Mouse (Mus musculus) fibroblast of lung, adult 2 months (primary cell): ENCODE data around the gene Trpv2.

Experiments used
- DNase-seq: peaks from one replicate; pipeline ENCODE4 v3.0.0-alpha.2; 2011; ENCODE audit warnings: low read depth

Trpv2 gene

DNA sequence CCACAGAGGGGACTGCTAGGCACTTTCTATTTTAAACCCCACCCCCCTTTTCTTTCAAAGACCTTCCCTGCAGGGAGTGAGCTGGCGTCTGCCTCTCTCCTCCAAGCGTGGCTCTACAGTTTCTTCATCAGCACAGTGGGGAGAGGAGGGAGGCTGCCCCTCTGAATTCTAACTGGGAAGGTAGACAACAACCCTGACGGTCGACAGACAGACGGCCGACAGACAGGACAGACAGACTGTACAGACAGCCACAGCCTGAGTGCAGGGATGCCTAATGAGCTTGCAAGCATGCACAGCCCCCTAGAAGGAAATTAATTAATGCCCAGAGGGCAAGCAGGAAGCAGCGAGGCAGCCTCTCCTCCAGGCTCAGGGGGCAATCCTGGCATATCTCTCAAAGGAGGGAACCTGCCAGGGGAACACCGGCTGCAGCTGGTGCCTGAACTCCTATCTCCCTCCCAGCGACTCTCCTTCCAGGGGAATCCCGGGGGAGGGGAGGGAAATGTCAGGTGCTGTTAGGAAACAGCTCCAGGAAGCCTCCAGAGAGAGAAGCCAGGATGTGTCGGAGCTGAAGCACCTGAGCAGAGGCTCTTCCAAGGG is 56.0 kb downstream of the Trpv2 start:
- no peak for DNase-seq

DNA sequence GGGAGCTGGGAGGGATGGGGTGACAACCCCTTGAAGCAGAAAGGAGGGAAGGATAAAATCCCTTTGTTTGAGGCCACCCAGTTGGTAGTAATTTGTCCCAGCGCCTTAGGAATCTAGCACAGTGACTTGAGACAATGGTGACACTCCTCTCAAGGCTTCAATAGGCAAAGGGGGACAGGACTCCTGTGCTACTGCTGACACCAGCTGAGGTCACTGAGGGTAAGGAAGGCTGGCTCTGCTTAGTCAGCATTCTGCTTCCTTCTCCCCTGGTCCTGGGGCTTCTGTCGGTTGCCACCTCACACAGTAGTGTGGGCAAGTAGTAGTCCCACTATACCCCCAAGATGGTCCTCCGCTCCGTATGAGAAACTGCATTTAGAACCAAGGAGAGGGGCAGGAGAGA is 56.9 kb downstream of the Trpv2 start:
- no peak for DNase-seq

DNA sequence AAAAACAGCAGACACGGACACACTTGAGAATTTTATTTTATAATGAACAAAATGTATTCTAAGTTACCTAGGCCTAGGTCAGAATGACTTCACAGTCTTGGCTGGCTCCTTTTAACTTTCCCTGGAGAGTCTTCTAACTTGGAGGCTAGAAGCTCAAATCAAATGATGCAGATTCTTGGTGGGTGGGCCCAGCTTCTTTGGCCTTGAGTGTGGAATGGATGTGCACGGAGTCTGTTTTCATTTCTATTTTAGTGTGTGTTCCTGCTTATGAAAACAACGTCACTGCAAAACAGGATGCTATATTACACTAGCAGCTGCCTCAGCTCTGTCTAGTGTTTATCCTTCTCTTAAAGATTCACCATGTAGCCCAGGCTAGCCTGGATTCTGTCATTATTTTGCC is 61.1 kb downstream of the Trpv2 start:
- DNase-seq: no peak

DNA sequence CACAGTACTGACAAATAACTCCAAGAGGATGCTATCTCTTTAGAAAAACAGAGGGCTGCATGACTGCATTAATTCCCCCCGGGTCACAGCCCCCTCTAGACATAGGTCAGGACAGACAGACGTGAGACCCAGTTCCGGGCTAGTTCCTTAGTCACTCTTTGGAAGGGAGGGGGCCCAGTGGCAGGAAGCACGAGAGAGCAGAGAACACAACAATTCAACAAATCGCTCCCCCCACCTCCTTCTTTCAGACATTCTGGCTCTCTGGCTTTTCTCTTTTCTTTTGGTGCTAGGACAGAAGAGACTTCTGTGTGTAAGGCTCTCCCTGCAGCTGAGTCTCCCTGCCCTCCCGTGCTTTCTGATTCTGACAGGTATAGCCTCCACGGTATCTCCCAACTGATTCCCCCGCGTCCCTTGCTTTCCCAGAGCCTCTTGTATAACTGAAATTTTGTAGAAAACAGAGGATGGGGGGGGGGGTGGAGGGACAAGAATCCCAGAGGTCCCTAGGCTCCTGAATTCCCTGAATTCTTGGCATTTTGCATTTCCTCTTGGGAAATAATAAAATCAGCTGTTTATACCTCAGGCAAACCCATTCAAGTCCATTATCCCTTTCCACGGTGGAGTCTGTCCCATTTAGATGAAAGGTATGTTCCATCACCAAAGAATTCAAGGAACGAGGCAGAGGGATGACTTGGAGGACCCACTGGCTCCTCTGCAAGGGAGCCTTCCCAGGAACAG is 62.0 kb downstream of the Trpv2 start:
- DNase-seq: no peak

DNA sequence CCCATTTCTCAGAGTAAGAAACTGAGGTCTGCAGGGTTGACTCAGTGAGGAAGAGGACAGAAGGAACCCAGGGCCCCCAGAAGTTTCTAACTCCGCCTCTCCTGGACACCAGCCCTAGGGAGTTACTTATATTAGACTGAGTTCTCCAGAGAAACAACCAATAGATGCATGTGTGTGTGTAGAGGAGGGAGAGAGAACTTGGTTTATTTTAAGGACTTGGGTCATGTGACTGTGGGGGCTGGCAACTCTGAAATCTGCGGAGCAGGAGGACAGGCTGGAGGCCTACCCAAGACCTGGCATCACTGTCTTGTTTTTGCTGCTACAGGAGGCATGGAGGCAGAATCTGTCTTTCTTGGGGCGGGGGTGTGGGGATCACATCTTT is 62.5 kb downstream of the Trpv2 start:
- no peak for DNase-seq

DNA sequence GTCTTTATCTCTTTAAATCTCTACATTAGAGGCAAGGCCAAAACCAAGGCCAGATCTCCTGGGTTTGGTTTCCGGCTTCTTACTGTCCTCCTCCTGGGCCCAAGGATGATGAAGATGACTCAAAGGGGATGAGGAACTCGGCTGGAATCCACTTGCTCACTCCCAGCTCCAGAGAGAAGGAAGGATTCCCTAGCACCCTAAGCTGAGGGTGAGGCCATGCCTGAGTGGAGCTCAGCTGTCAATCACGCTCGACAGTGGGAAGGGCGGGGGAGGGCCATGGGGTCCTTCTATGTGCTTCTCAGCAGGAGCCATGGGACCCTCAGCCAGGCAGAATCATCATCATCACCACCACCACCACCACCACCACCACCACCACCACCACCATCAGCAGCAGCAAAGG is 63.1 kb downstream of the Trpv2 start:
- no peak for DNase-seq

DNA sequence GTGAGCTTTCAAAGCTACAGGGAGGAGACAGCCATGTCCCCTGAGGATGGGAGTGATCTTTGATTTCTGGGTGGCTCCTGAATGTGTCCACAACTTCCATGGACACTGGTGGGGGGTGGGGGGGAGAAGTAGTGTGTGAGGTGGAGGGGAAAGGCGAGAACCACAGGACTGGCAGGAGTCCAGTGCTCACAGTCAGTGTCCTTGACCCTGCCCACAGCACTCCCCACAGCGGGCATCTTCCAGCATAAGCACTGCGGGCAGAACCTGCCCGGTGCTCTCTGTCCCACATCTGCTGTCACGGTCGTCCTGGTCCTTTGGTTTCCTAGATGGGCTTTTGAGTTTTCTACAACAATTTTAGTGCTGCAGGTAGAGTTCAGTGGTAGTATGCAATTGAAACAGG is 63.5 kb downstream of the Trpv2 start:
- DNase-seq: no peak

DNA sequence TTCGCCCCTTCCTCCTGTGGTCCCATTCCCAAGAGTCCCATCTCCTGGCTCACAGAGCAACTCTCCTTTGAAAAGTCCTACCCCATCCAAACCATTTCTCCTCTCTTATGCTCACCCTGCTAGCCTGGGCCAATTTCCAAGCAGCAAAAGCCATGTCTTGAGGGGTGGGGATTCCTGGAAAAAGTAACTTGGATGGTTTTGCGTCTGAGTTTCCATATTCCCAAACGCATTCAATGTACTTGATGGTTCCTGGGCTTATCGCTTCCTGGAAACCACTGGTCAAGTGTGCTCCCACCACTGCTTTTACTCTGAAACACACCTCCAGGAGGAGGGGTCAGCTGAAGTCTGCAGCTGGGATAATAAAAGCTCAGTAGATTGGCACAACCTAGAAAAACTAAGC is 64.1 kb downstream of the Trpv2 start:
- no peak for DNase-seq

DNA sequence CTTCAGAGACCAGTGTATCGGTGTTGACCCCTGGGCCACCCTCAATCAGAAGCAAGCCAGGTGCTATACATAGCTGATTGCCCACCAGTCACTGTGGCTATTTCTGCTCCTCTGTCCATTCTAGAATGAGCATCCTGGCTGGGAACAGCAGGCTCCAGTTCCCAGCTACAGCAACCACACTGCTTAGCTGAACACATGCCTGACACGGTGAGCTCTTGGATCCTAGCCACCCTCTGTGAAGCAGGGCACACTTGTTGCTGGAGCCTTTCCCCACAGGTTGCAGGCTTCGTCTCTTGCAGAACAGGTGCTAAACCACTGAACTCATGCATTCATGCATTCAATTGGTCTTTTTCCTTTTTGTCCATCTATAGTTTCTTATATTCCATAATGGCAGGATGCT is 66.1 kb downstream of the Trpv2 start:
- DNase-seq: no peak

DNA sequence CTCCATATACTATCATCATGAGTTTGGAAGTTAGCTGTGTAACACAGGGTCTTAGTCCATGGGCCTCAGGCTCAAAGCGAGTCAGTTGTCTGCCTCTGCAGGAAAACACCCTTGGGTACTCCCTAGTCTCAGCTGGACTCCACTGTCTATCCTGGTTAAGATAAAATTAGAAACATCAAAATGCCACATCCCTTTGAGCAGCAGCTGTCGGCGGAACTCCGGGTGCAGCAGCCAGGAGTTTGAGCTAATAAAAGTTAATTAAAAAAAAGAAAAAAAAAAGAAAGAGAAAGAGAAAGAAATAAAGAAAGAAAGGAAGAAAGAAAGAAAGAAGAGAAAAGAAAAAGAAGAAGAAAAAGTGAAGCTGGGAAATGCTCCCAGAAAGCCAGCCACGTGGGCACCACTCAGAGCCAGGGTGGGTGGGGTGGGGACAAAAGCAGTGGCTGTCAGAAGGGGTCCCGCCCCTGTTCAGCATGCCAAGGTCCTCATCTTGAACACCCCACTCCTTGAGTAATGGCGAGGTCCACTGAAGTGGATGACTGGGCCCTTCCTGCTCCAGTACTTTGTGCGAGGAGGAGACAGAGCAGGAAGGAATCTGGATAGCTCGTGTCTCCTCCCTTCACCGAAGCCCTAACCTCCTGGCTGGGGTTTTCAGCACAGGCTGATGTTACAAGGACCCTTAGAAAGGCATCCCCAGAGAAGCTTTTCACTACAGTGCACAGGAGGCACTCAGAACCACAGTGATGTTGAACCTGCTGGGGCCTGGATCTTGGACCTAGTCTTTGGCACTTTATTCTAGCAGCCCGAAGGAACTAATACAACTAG is 67.9 kb downstream of the Trpv2 start:
- no peak for DNase-seq

DNA sequence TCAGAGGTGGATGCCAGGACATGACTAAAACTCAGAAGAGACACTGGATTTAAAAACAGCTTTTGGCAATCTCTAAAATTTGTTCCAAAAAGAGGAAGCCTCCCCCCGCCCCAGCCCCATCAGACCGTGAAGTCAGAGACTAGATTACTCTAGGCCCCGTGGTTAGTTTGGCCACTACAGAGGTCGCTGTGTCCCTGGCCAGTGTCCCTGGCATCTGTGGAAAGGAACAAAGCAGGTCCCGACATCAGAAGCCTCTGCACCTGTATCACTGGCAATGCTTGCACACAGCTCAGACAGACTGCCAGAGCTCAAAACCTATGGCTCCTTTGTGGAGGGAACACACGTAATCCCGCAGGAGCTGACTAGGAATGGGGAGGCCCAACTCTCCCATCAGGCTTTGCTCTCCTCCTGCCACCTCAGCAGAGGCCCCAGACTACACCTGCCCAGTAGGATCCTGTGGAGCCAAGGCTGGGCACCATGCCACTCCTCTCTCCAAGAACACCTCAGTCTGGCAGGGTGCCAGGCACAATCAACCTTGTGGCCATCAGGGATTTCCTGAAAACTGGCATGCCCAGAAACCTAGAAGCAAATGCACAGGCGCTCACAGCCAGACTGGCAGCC is 68.8 kb downstream of the Trpv2 start:
- no peak for DNase-seq

DNA sequence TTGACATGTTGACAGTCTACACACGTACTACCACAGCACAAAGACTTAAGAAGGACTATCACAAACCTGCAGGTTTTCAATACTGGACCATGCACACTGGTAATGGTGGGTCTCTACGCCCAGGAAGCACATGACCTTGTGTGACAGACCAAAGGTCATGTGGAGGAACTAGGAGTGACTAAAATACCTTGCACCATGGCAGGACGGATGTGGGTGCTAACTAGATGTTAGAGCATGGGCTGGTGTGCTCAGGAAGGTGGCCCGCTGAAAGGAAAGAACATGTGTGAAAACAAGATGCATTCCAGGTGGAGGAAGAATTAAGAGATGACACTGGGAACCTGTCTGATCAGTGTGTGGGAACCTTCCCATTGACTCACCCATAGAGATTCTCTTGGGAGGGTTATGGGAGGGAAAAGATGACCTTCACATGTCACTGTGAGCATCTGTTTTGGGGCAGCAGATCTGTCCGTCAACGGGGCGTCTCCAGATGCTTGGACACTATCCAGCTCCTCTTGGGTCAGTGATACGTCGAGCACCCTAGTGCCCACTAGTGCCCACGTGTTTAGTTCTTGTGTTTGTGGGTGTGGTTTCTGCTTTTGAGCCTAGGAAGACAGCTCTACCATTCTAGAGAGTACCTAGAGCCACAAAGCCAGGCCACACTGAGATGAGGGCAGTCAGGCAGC is 69.5 kb downstream of the Trpv2 start:
- DNase-seq: no peak

DNA sequence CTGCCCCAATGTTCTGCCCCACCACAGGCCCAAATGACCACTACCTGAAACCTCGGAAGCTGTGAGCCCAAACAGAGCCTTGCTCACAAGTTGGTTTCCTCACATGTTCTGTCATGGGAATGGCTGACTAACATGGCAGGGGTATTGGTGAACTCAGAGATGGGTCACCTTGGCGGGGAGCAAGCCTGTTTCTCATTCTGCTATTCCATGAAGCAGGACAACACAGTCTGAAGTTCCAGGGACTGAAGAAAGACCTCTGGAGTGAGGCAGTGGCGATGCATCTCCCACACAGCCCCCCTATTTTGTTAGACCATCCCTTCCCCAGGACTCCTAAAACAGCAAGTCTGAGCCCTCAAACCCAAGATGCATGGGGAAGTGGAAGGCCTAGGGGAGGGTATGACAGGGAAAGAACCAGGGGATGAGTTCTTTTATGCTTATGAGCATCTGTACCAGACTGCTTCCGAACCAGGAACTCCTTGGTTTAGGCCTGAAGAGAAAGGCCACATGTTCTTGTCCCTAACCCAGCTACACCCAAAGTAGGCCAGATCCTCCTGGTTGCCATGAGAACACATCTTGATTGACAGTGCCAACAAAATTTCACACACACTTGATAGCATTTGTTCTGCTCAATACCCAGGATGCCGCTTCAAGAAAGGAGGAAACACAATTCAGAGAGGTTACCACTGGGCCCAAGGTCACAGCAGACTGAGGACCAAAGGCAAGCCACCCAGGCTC is 70.5 kb downstream of the Trpv2 start:
- no peak for DNase-seq

DNA sequence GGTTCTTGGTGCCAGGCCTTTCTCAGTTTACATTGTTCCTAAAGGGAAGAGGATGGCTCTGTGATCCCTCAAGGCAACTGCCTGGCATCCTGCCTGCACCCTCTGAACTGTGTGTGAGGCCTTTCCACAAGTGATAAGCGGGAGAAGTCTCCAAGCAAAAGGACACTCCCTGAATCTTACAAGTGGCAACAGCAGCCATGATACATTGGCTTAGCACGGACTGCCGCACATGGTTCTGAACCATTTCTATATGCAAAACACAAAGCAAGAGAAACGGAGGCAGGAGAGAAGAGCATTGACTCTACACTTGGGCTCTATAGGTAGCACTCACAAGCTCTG is 71.0 kb downstream of the Trpv2 start:
- DNase-seq: no peak

DNA sequence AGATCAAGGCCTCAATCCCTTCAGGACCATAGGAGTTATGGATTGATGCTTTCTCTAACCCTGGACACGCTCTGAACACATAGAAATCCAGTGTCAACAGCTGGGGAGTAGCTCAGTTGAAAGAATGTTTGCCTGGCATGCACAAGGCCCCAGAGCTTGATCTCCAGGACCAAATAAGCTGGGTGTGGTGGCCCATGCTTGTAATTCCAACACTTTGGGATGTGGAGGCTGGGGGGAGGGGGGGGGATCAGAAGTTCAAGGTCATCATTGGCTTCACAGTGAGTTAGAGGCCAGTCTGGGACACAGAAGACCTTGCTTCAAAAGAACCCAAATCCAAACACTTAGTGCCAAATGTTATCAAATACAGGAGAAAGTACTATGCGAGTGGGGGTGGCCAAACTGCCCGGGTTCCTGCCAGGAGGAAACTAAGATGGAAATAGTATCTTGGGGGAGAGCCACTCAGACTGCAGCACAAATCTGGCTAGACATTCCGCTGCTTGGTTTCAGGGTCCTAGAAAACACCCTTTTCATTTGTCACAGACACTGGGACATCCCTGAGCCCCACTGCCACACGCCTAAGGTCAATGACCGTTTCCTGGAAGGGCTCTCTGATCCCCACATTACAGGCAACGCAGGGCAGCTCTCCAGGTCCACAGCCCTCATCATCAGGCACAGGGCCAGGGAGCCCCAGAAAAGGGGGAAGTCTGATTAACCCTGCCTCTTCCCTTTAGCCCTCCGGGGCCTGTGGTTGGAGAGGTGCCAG is 71.6 kb downstream of the Trpv2 start:
- DNase-seq: no peak

DNA sequence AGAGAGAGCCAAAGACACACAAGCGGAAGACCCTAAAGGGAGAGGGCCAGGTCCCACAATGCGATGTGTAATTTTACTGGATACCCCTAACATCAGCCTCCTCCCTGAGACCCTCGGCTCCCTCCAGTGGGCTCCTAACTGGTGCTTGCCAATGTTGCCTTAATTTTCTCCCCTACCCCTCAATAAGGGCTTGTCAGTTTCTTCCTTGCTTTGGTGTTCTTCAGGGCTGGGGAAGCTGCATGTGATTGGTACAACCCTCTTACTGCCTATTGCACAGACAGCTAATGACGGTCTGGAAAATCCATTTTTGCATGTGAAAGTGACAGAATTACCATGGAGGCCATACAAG is 72.2 kb downstream of the Trpv2 start:
- DNase-seq: no peak

DNA sequence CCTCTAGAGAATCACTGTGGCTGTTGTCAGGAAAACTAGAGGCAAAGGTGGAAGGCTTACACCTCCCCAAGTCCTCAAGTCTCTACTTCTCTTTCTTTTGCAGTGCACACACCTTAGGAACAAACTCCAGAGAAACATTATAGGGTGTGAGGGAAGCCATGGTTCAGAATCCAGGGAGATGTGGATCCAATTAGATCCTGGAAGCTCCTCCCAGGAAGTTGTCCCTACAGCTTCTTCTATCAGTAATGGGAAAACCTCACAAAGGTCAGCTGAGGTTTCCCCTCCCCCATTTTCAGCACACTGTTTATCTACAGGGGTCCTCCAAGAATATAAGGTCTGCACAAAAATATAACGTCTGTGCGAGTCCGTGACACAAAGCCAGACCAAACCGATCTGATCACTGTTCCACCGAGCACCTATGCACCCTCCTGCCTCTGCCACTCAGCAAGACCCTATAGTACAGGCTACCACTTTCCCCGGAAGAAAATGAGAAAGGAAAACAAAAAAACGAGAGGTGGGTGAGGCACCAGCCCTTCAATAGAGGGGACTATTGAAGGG is 72.8 kb downstream of the Trpv2 start:
- no peak for DNase-seq

DNA sequence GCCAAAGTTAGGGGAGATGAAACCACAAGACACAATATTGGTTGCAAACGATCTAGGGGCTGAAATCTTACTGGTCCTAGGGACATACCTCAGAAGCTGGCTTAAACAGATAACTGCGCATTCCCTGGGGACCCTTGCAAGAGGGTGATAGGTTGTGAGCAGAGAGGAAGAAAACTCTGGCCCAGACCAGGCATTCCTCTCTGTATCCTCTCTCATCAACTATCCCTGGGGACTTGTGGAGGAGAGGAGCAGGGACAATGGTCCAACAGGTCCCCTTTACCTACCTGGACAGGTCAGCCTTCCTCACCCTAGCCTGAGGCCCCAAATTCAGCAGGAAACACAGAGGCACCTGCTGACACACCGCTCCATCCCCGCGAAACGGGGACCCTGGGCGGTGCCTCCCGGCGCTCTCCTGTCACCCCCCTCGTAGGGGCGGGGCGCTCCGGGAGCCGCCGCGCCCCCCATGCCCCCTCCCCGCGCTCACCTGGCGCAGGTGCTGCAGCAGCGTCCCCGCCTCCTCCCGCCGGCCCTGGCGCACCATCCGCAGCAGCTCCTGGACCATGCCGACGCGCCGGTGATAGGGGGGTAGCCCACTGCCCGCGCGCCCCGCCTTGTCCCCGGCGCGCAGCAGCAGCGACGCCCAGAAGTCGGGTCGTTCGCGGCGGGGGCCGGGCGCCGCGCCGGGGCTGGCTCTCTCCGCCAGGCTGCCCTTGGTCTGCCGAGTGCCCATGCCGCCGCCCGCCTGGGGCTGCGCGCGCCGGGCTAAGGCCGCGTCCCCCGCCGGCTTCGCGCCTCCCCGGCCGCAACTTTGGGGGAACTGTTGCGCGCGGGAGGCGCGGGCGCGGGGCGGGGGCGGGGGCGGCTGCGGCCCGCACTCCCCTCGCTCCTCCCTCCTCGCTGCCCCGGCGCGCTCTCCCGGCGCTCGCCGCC is 73.6 kb downstream of the Trpv2 start, which contains the start of gene Lrrc75a:
Gene Lrrc75a, minus strand, starts transcription at position 863 of the 930 bp plus-strand sequence.
- DNase-seq: no peak

DNA sequence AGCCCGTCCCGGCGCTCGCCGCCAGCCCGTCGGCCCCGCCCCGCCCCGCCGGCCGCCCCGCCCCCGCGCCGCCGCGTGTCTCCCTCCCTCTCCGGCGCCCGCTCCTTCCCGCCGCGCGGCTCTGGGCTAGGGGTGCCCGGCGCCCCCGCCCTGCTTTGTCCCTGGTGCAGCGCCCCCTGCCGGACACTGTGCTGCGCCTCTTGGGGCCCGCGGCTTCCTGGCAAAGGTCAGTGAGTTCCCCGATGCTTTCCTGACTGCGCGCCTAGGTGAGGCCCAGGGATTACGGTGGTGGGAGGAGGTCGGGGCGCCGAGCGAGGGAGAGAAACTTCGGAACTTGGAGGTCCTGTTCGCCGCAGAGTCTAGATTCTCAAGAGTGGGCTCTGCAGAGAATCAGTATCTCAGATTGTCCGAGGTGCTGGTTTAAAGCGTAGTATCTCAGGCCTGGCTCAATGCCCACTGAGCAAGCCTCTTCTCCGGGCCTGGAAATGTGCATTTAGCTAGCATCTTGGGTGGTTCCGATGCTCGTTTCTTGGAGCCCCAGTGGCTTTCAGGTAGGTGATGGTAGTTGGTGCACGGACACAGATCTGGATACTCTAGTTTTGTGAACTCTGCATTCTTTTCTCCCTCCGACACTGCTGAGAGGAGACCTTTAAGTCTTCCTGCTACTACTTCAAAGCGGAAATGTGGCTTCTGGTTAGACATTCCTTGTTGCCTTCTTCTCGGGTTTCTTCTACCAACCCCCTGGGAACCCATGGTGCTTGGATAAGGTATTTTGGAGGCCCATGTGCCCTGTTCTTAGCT is 74.5 kb downstream of the Trpv2 start, which contains the start of gene Mmgt2:
Gene Mmgt2, plus strand, starts transcription at position 74 of the 801 bp plus-strand sequence.
- DNase-seq: peak; percentile 57
